Mouse (Mus musculus) forebrain, embryonic 14.5 days (tissue): ENCODE results near the gene Dcdc2c. TPM values are rescaled to one million over a fixed set of nuclear protein-coding genes. Genes with fewer than 3 reads are reported as not detected.

Source experiments
- ATAC-seq: fragments of 200-750 bp; cut with Nextera tagmentation; 2 replicates; pipeline ENCODE4 v1.8.0; 2017; ENCODE audit warnings: mild to moderate bottlenecking, moderate library complexity
- DNase-seq: peaks from one replicate; pipeline ENCODE4 v3.0.0-alpha.2; 2015; ENCODE audit warnings: low spot score
- H3K27ac ChIP-seq: fragments of 300-500 bp; sonication (generic); 2 replicates; pipeline ENCODE4 v1.5.1; 2014; ENCODE audit warnings: low read depth, mild to moderate bottlenecking, control low read depth, low read length, moderate library complexity
- H3K27me3 ChIP-seq: fragments of 300-500 bp; sonication (generic); replicated peaks from 2 replicates; pipeline ENCODE4 v1.6.1; 2014; ENCODE audit warnings: low read length, control low read depth, mixed read lengths; ENCODE audit not compliant: control insufficient read depth, insufficient read depth
- H3K36me3 ChIP-seq: fragments of 300-500 bp; sonication (generic); 2 replicates; pipeline ENCODE4 v1.6.1; 2014; ENCODE audit warnings: low read length, control low read depth; ENCODE audit not compliant: control insufficient read depth, insufficient read depth
- H3K4me1 ChIP-seq: fragments of 300-500 bp; sonication (generic); 2 replicates; pipeline ENCODE4 v1.6.1; 2014; ENCODE audit warnings: antibody characterized with exemption, low read length, control low read depth; ENCODE audit not compliant: control insufficient read depth, insufficient read depth
- H3K4me2 ChIP-seq: fragments of 300-500 bp; sonication (generic); 2 replicates; pipeline ENCODE4 v1.6.1; 2014; ENCODE audit warnings: mild to moderate bottlenecking, control low read depth, low read length
- H3K4me3 ChIP-seq: fragments of 300-500 bp; sonication (generic); 2 replicates; pipeline ENCODE4 v1.5.1; 2014; ENCODE audit warnings: low read depth, low read length, control low read depth
- H3K9ac ChIP-seq: fragments of 300-500 bp; sonication (generic); 2 replicates; pipeline ENCODE4 v1.6.1; 2014; ENCODE audit warnings: mild to moderate bottlenecking, low read length, control low read depth, moderate library complexity
- H3K9me3 ChIP-seq: fragments of 300-500 bp; sonication (generic); replicated peaks from 2 replicates; pipeline ENCODE4 v1.6.1; 2016; ENCODE audit warnings: low read length, control low read depth, mixed read lengths; ENCODE audit not compliant: control insufficient read depth
- WGBS: fragments of 180-500 bp; shearing (Covaris S2); extraction: QIAGEN DNeasy Blood & Tissue Kit; methylation state at CpG from one replicate; pipeline ENCODE4 v1.1.7; 2014; 5-methylcytosine and 5-hydroxymethylcytosine counted together
- polyA plus RNA-seq: library from polyadenylated mRNA; unstranded; fragments of >200 nt; fragmentation: Nextera tagmentation; extraction: Ambion mirVana; gene quantifications from 2 replicates; pipeline ENCODE4 v1.2.1, GENCODE M21; 2014

The Dcdc2c gene
- polyA plus RNA-seq, 1 experiment from 2014 or later = not detected

- Histone ChIP-seq H3K27ac (no peak overlapping the region), H3K36me3 (no peaks in the 10 kb centered on the region), H3K4me2 (no peak overlapping the region), H3K4me3 (no peak overlapping the region), H3K27me3 (no peaks in the 10 kb centered on the region), H3K9ac (no peak overlapping the region), H3K4me1 (no peaks in the 10 kb centered on the region), H3K9me3 (no peaks in the 10 kb centered on the region)
- DNase-seq = no peak
- no peak for ATAC-seq
- WGBS = 91% methylated on average over 5 of the region's 5 CpGs
Measured at GRCm38 (mm10) chr12:28429856-28430255, 122.3 kb downstream of the Dcdc2c start.

- DNase-seq = peak; percentile 20
- Histone ChIP-seq H3K4me3 (no peak overlapping the region), H3K9me3 (no peaks in the 10 kb centered on the region), H3K27me3 (no peaks in the 10 kb centered on the region), H3K4me1 (no peaks in the 10 kb centered on the region), H3K36me3 (no peaks in the 10 kb centered on the region), H3K9ac (no peak overlapping the region), H3K4me2 (no peak overlapping the region), H3K27ac (no peak overlapping the region)
- no peak for ATAC-seq
- 79% methylated on average over 4 of the region's 4 CpGs for WGBS
Measured at GRCm38 (mm10) chr12:28416957-28417356, 135.2 kb downstream of the Dcdc2c start.

GRCm38 (mm10) chr12:28407656-28408405 lies 144.4 kb downstream of the Dcdc2c start:
- H3K4me3 ChIP-seq = no peak overlapping the region
- H3K4me2 ChIP-seq = no peak overlapping the region
- no peak overlapping the region for H3K9ac ChIP-seq
- no peaks in the 10 kb centered on the region for H3K9me3 ChIP-seq
- DNase-seq (no peak), ATAC-seq (no peak)
- H3K4me1 ChIP-seq = no peaks in the 10 kb centered on the region
- no peaks in the 10 kb centered on the region for H3K36me3 ChIP-seq
- 91% methylated on average over 10 of the region's 10 CpGs for WGBS
- no peaks in the 10 kb centered on the region for H3K27me3 ChIP-seq
- no peak overlapping the region for H3K27ac ChIP-seq

- H3K36me3 ChIP-seq = no peaks in the 10 kb centered on the region
- WGBS = 50% methylated on average over 4 of the region's 4 CpGs
- peaks cover 4% of the 10 kb centered on the region; the same call in 1 of the 2 replicates for H3K4me1 ChIP-seq
- no peaks in the 10 kb centered on the region for H3K27me3 ChIP-seq
- no peak overlapping the region for H3K4me3 ChIP-seq
- H3K9me3 ChIP-seq = no peaks in the 10 kb centered on the region
- no peak overlapping the region for H3K27ac ChIP-seq
- H3K4me2 ChIP-seq = no peak overlapping the region
- H3K9ac ChIP-seq = no peak overlapping the region
- peak; percentile 53 for DNase-seq
- ATAC-seq = peak; percentile 40; the same call in 1 of the 2 replicates
Measured at GRCm38 (mm10) chr12:28402256-28402655, 149.9 kb downstream of the Dcdc2c start.

GRCm38 (mm10) chr12:28401372-28401771 lies 150.8 kb downstream of the Dcdc2c start:
- peaks cover 4% of the 10 kb centered on the region; the same call in 1 of the 2 replicates for H3K4me1 ChIP-seq
- no peak for ATAC-seq

GRCm38 (mm10) chr12:28392129-28392528 lies 160.1 kb downstream of the Dcdc2c start:
- no peaks in the 10 kb centered on the region for H3K27me3 ChIP-seq
- H3K4me2 ChIP-seq = no peak overlapping the region
- H3K9ac ChIP-seq = no peak overlapping the region
- ATAC-seq (peak; percentile 62; the same call in 1 of the 2 replicates), DNase-seq (peak; percentile 77)
- H3K36me3 ChIP-seq = no peaks in the 10 kb centered on the region
- H3K4me1 ChIP-seq = peaks cover 7% of the 10 kb centered on the region; the same call in 1 of the 2 replicates
- WGBS = 5% methylated on average over 6 of the region's 6 CpGs
- peaks cover 5% of the 10 kb centered on the region; the same call in 1 of the 2 replicates for H3K9me3 ChIP-seq
- no peak overlapping the region for H3K4me3 ChIP-seq
- no peak overlapping the region for H3K27ac ChIP-seq

More at GRCm38 (mm10) chr12:28401372-28401771, 150.8 kb downstream of the Dcdc2c start:
- Histone ChIP-seq H3K27me3 (no peaks in the 10 kb centered on the region), H3K9me3 (no peaks in the 10 kb centered on the region), H3K9ac (no peak overlapping the region), H3K4me3 (no peak overlapping the region), H3K36me3 (no peaks in the 10 kb centered on the region), H3K27ac (no peak overlapping the region), H3K4me2 (no peak overlapping the region)
- 40% methylated on average over 5 of the region's 5 CpGs for WGBS
- DNase-seq = no peak

Other genes starting within 250 kb of the Dcdc2c start
- not detected in 2 replicates for gene Allc, start 30.1 kb upstream of the Dcdc2c start, polyA plus RNA-seq
- 0.33 and 0.56 TPM in 2 replicates for gene Colec11, start 71.0 kb upstream of the Dcdc2c start, polyA plus RNA-seq
- gene Rps7, start 83.6 kb upstream of the Dcdc2c start, polyA plus RNA-seq = 690 and 790 TPM in 2 replicates
- gene Rnaseh1, start 97.2 kb upstream of the Dcdc2c start, polyA plus RNA-seq = 24.8 and 26.1 TPM in 2 replicates
- gene Adi1, start 122.8 kb upstream of the Dcdc2c start, polyA plus RNA-seq = 43.6 and 44.8 TPM in 2 replicates
- 38.4 and 43.2 TPM in 2 replicates for gene Trappc12, start 198.1 kb upstream of the Dcdc2c start, polyA plus RNA-seq
- 80.9 and 87.5 TPM in 2 replicates for gene Eipr1, start 199.4 kb upstream of the Dcdc2c start, polyA plus RNA-seq